In genomic region chr7:126080949-126081654, GRCm38 (mm10) we compare ENCODE assay signal across 9 mouse cellular contexts. TPM values are rescaled to one million over a fixed set of nuclear protein-coding genes. Genes with fewer than 3 reads are reported as not detected.
A peak's percentile ranks its signal among the peaks of the same experiment; 100 is the strongest.
DNase-seq lines count a peak whose midpoint lies in the region; ATAC-seq lines count a peak whose summit lies in the region.
"Had no signal": no experiment of that assay in that cellular context is flagged by ENCODE, and none has a peak within 500 bp of the region (broad histone marks: within the 10 kb centered on the region; RNA-seq: fewer than 3 reads in every experiment).

No protein-coding gene starts in this region.

- no peaks in the 10 kb centered on the region for H3K9me3 ChIP-seq in heart, embryonic 14.5 days (ENCODE audit: control insufficient read depth, low read length)
- no peaks in the 10 kb centered on the region for H3K9me3 ChIP-seq in hindbrain, embryonic 11.5 days (ENCODE audit: control insufficient read depth, low read length)
- no peaks in the 10 kb centered on the region for H3K9me3 ChIP-seq in midbrain, embryonic 11.5 days (ENCODE audit: control insufficient read depth, low read length)

- no peak for ATAC-seq in heart, embryonic 14.5 days (ENCODE audit: insufficient number of reproducible peaks, insufficient read depth, low FRiP score, low read depth)
- ATAC-seq in hindbrain, embryonic 11.5 days (ENCODE audit: low FRiP score) = no peak
- ATAC-seq in midbrain, embryonic 11.5 days (ENCODE audit: low FRiP score) = 0 out of 2 replicates have a peak, but pooled peaks have one; percentile 16

- H3K9ac ChIP-seq in heart, embryonic 14.5 days (ENCODE audit: low read length) = peak overlapping the region; percentile 86
- H3K9ac ChIP-seq in hindbrain, embryonic 11.5 days (ENCODE audit: low read depth, low read length) = peak overlapping the region; percentile 37; the same call in 1 of the 2 replicates
- no peak overlapping the region for H3K9ac ChIP-seq in midbrain, embryonic 11.5 days (ENCODE audit: low read length)

- H3K27ac ChIP-seq in heart, embryonic 14.5 days (replicated peaks in 1 of 2; ENCODE audit: control insufficient read depth in 1 of 2, insufficient read depth in 1 of 2, low read depth in 2 of 2, low read length in 2 of 2) = no peak overlapping the region
- H3K27ac ChIP-seq in hindbrain, embryonic 11.5 days (ENCODE audit: low read depth, low read length) = no peak overlapping the region
- H3K27ac ChIP-seq in midbrain, embryonic 11.5 days (ENCODE audit: low read depth, low read length) = no peak overlapping the region

- H3K4me3 ChIP-seq in heart, embryonic 14.5 days (ENCODE audit: control insufficient read depth in 1 of 2, insufficient read depth in 1 of 2, low read depth in 1 of 2, low read length in 2 of 2) = peak overlapping the region; percentile 55 to 76
- peak overlapping the region; percentile 51 for H3K4me3 ChIP-seq in hindbrain, embryonic 11.5 days (ENCODE audit: low read depth, low read length)
- peak overlapping the region; percentile 43 for H3K4me3 ChIP-seq in midbrain, embryonic 11.5 days (ENCODE audit: low read depth, low read length)

- 17% methylated on average over 16 of the region's 16 CpGs for WGBS in heart, embryonic 14.5 days
- whole genome bisulfite sequencing in hindbrain, embryonic 11.5 days = 18% methylated on average over 16 of the region's 16 CpGs
- WGBS in midbrain, embryonic 11.5 days = 21% methylated on average over 16 of the region's 16 CpGs

- H3K27me3 ChIP-seq in heart, embryonic 14.5 days (ENCODE audit: control insufficient read depth, insufficient read depth, low read length) = peaks cover 48% of the 10 kb centered on the region
- peaks cover 47% of the 10 kb centered on the region for H3K27me3 ChIP-seq in hindbrain, embryonic 11.5 days (ENCODE audit: control insufficient read depth, insufficient read depth, low read length)
- H3K27me3 ChIP-seq in midbrain, embryonic 11.5 days (ENCODE audit: control insufficient read depth, insufficient read depth, low read length) = peaks cover 46% of the 10 kb centered on the region

- peak overlapping the region; percentile 99 for H3K4me2 ChIP-seq in heart, embryonic 14.5 days (ENCODE audit: low read length)
- H3K4me2 ChIP-seq in hindbrain, embryonic 11.5 days (replicated peaks; ENCODE audit: low read depth, low read length) = peak overlapping the region; percentile 97
- H3K4me2 ChIP-seq in midbrain, embryonic 11.5 days = peak overlapping the region; percentile 70

- DNase-seq in heart, postnatal 4 days = no peak
- DNase-seq in brain, adult 2 months (ENCODE audit: low read depth, low spot score) = peak; percentile 51
- peak; percentile 37 for DNase-seq in hindbrain, embryonic 11.5 days (ENCODE audit: low spot score)
- peak; percentile 89 for DNase-seq in midbrain, embryonic 11.5 days (ENCODE audit: low spot score, missing footprints)
- DNase-seq in spleen, adult 18-20 months = no peak
- DNase-seq in embryo, embryonic 10 days (ENCODE audit: low spot score) = no peak
- no peak for DNase-seq in urinary bladder, postnatal 25 days (ENCODE audit: low spot score)

- peaks cover 20 to 27% of the 10 kb centered on the region in 2 experiments; a peak in 3 of 4 replicates for H3K4me1 ChIP-seq in heart, embryonic 14.5 days (ENCODE audit: control insufficient read depth in 2 of 2, insufficient read depth in 2 of 2, low read length in 2 of 2)
- peaks cover 6% of the 10 kb centered on the region; the same call in 1 of the 2 replicates for H3K4me1 ChIP-seq in hindbrain, embryonic 11.5 days (replicated peaks; ENCODE audit: control insufficient read depth, insufficient read depth, low read length)
- H3K4me1 ChIP-seq in midbrain, embryonic 11.5 days (ENCODE audit: control insufficient read depth, insufficient read depth, low read length) = 0 out of 2 replicates have a peak, but pooled peaks cover 3% of the 10 kb centered on the region

- H3K36me3 ChIP-seq in heart, embryonic 14.5 days (ENCODE audit: control insufficient read depth, insufficient read depth, low read length) = no peaks in the 10 kb centered on the region
- no peaks in the 10 kb centered on the region for H3K36me3 ChIP-seq in hindbrain, embryonic 11.5 days (ENCODE audit: control insufficient read depth, insufficient read depth, low read length)
- no peaks in the 10 kb centered on the region for H3K36me3 ChIP-seq in midbrain, embryonic 11.5 days (ENCODE audit: control insufficient read depth, insufficient read depth, low read length)

RNA-seq across cellular contexts. Expression of gene Gsg1l, which starts 1.1 kb away (rescaled TPM):
- polyA plus RNA-seq in heart, embryonic 14.5 days (2014; fragmentation: Nextera tagmentation; extraction: Ambion mirVana) = 10.1 and 10.5 TPM in 2 replicates
- 10 to 100 TPM; 17.6 to 18.8 TPM for total RNA-seq in heart, postnatal 4 days (2021)
- polyA plus RNA-seq in hindbrain, embryonic 11.5 days (2014; fragmentation: Nextera tagmentation; extraction: Ambion mirVana) = 2.7 and 4.6 TPM in 2 replicates
- polyA plus RNA-seq in midbrain, embryonic 11.5 days (2014; fragmentation: Nextera tagmentation; extraction: Ambion mirVana) = 1.7 and 2.1 TPM in 2 replicates
- total RNA-seq: MEL had no signal

Comparison
In these comparisons a context has a peak if more than half of its experiments do, and no peak if none do; other contexts are left out.
1. DNase-seq: peak in brain, adult 2 months (single experiment), hindbrain, embryonic 11.5 days (single experiment) and midbrain, embryonic 11.5 days (single experiment); none in heart, postnatal 4 days (single experiment), spleen, adult 18-20 months (0 of 2), embryo, embryonic 10 days (single experiment) and urinary bladder, postnatal 25 days (single experiment).
2. Peak in every context shown above with its lines, with median percentiles within 50 percentile points of each other: H3K4me2 ChIP-seq and H3K4me3 ChIP-seq.